Mouse (Mus musculus): ENCODE results near the gene Zbtb24.
"Not testable (repeated sequence)": the region's sequence is repeated elsewhere in the genome, so short reads cannot be mapped to it uniquely, and the experiment has no call there.

DNA sequence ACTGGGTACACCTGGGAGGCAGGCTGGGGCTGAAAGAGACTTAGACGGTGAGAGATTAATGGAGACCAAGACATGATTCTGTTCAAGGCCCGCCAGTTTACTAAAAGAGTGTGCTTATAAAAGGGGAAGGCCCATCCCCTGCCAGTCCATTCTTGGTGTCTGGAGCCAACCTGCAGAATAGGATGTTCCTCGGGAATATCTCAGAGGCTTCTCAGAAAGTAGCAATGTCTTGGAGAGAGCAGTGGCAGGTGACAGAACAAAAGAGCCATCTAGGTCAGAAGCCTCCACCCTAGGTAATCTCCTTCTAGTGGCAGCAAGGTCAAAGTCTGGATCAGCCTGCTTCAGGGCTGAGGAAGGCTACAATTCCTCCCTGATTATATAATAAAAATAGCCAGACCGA lies 40.0 kb upstream of the Zbtb24 start:
- not testable (repeated sequence) for TF ChIP-seq CTCF, EP300 (IDR thresholded peaks at IDR 0.05; ENCODE audit: low read depth)

All from heart, postnatal 0 days (tissue).